Mouse (Mus musculus) ES-E14 (cell line): ENCODE data around the gene Hhip. TPM values are rescaled to one million over a fixed set of nuclear protein-coding genes. Genes with fewer than 3 reads are reported as not detected.

ENCODE experiments used
- DNase-seq: peaks from one replicate; pipeline ENCODE4 v3.0.0-alpha.2; 2013; ENCODE audit warnings: low read depth, low spot score
- H3K27ac ChIP-seq: 2 replicates; pipeline ENCODE4 v1.5.1; 2012; ENCODE audit warnings: low read depth, mild to moderate bottlenecking, low read length, moderate library complexity, mixed read lengths; ENCODE audit not compliant: poor library complexity, insufficient read depth, severe bottlenecking
- H3K36me3 ChIP-seq: 2 replicates; pipeline ENCODE4 v1.6.1; 2012; ENCODE audit warnings: mild to moderate bottlenecking, low read length, moderate library complexity, mixed read lengths; ENCODE audit not compliant: control insufficient read depth, poor library complexity, insufficient read depth, severe bottlenecking
- H3K4me1 ChIP-seq, 2 experiments: fragments of 150-350 bp in 1 of 2; sonication (generic) in 1 of 2; 2 replicates each; pipeline ENCODE4 v1.6.1; 2012; ENCODE audit warnings: low read length in 2 of 2, mild to moderate bottlenecking in 1 of 2, mixed read lengths in 1 of 2; ENCODE audit not compliant: control insufficient read depth in 2 of 2, insufficient read depth in 2 of 2, poor library complexity in 1 of 2
- H3K4me3 ChIP-seq, 2 experiments: fragments of 150-350 bp in 1 of 2; sonication (generic) in 1 of 2; 2 replicates each; pipeline ENCODE4 v1.5.1; 2012; ENCODE audit warnings: low read length in 2 of 2, low read depth in 1 of 2, mild to moderate bottlenecking in 1 of 2, mixed read lengths in 1 of 2; ENCODE audit not compliant: insufficient read depth in 1 of 2, poor library complexity in 1 of 2, severe bottlenecking in 1 of 2
- H3K9ac ChIP-seq: 2 replicates; pipeline ENCODE4 v1.6.1; 2012; ENCODE audit warnings: low read depth, mild to moderate bottlenecking, low read length, mixed read lengths; ENCODE audit not compliant: poor library complexity, insufficient read depth, severe bottlenecking
- H3K9me3 ChIP-seq: fragments of 150-350 bp; sonication (generic); 2 replicates; pipeline ENCODE4 v1.6.1; 2012; ENCODE audit warnings: low read depth, mild to moderate bottlenecking, low read length; ENCODE audit not compliant: control insufficient read depth, insufficient read depth
- CHD2 ChIP-seq: IDR thresholded peaks from 2 replicates; pipeline ENCODE4 v1.6.1; 2014; ENCODE audit warnings: mild to moderate bottlenecking, low read depth, low read length, inconsistent platforms
- HCFC1 ChIP-seq: IDR thresholded peaks from 2 replicates; pipeline ENCODE4 v1.6.1; 2012; ENCODE audit warnings: low read length, inconsistent platforms, borderline replicate concordance; ENCODE audit not compliant: insufficient read depth
- MAFK ChIP-seq: IDR thresholded peaks from 2 replicates; pipeline ENCODE4 v1.6.1; 2014; ENCODE audit warnings: mild to moderate bottlenecking, low read depth, low read length, inconsistent platforms; ENCODE audit not compliant: insufficient read depth
- ZC3H11A ChIP-seq: IDR thresholded peaks from 2 replicates; pipeline ENCODE4 v1.6.1; 2012; ENCODE audit warnings: low read depth, mild to moderate bottlenecking, inconsistent platforms, low read length, borderline replicate concordance
- ZNF384 ChIP-seq: IDR thresholded peaks from 2 replicates; pipeline ENCODE4 v1.6.1; 2012; ENCODE audit warnings: low read depth, low read length, inconsistent platforms
- in situ Hi-C, 2 experiments: fragments of 600-800 bp; cut with MboI; formaldehyde crosslinking; loops; one replicate each; pipeline ENCODE4 v1.15.1; 2025; ENCODE audit warnings: low sequenced_read_pairs in 2 of 2, inconsistent platforms in 1 of 2; ENCODE audit not compliant: unreplicated experiment in 2 of 2
- total RNA-seq: library from RNA; depleted of rRNA; stranded (reverse); fragments of 300-350 nt; gene quantifications from 2 replicates; pipeline ENCODE4 v1.2.3, GENCODE M21; 2012

Gene Hhip
- total RNA-seq, 1 experiment, result 2.5 TPM

GRCm38 (mm10) chr8:80049256-80050005, 8.4 kb downstream of the Hhip start:
- DNase-seq, result no peak
- no peaks in the 10 kb centered on the region for H3K4me1 ChIP-seq
- H3K9me3 ChIP-seq, result no peaks in the 10 kb centered on the region
- H3K9ac ChIP-seq, result no peak overlapping the region
- H3K4me3 ChIP-seq, result no peak overlapping the region
- H3K36me3 ChIP-seq, result no peaks in the 10 kb centered on the region
- in situ Hi-C loops, result no loop called here
- H3K27ac ChIP-seq, result no peak overlapping the region
- no peak for TF ChIP-seq MAFK
- no peak for TF ChIP-seq ZNF384
- TF ChIP-seq ZC3H11A, result no peak
- TF ChIP-seq HCFC1, result no peak
- no peak for TF ChIP-seq CHD2

DNA sequence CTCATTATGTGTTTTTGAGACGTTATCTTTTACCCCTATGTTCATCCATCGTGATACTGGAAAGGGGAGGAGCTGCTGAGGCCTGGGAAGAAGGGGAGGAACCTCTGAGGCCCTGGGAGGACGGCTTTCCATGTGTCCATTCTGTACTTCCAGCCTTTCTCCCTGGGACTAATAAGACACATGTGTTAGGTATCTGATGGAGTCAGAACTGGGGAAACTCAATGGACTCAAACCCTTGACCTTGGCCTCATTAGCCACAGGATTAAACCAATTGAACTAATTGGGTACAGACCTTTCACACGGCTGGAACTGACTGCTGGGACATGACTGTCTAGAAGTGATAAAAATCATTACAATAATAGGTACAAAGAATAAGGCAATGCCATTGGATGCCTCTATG, 9.6 kb downstream of the Hhip start:
- H3K9me3 ChIP-seq, result no peaks in the 10 kb centered on the region
- no peak for DNase-seq
- in situ Hi-C loops, result no loop called here
- H3K36me3 ChIP-seq, result no peaks in the 10 kb centered on the region
- no peak for TF ChIP-seq ZNF384
- TF ChIP-seq HCFC1, result no peak
- no peak for TF ChIP-seq ZC3H11A
- no peak for TF ChIP-seq MAFK
- TF ChIP-seq CHD2, result no peak
- no peak overlapping the region for H3K4me3 ChIP-seq
- no peaks in the 10 kb centered on the region for H3K4me1 ChIP-seq
- no peak overlapping the region for H3K9ac ChIP-seq
- no peak overlapping the region for H3K27ac ChIP-seq

GRCm38 (mm10) chr8:80037644-80038253, 20.1 kb downstream of the Hhip start:
- Histone ChIP-seq H3K9ac (no peak overlapping the region), H3K4me1 (peaks cover 2 to 3% of the 10 kb centered on the region in 2 experiments; a peak in 1 of 4 replicates), H3K4me3 (no peak overlapping the region), H3K36me3 (no peaks in the 10 kb centered on the region), H3K27ac (no peak overlapping the region), H3K9me3 (no peaks in the 10 kb centered on the region)
- no peak for DNase-seq
- in situ Hi-C loops, result no loop called here
- no peak for TF ChIP-seq ZNF384
- no peak for TF ChIP-seq CHD2
- TF ChIP-seq HCFC1, result no peak
- no peak for TF ChIP-seq MAFK
- TF ChIP-seq ZC3H11A, result no peak

- TF ChIP-seq ZNF384 (no peak), ZC3H11A (no peak), HCFC1 (no peak), CHD2 (no peak), MAFK (no peak)
- Histone ChIP-seq H3K9me3 (no peaks in the 10 kb centered on the region), H3K9ac (no peak overlapping the region), H3K4me1 (peaks cover 9 to 11% of the 10 kb centered on the region in 2 experiments; a peak in 3 of 4 replicates), H3K27ac (no peak overlapping the region), H3K36me3 (no peaks in the 10 kb centered on the region), H3K4me3 (no peak overlapping the region)
- no peak for DNase-seq
- in situ Hi-C loops, result no loop called here
These were observed 25.2 kb downstream of the Hhip start for GRCm38 (mm10) chr8:80032604-80033003.
